Mouse (Mus musculus): Measurements from ENCODE around the gene 4930415O20Rik. TPM values are rescaled to one million over a fixed set of nuclear protein-coding genes. Genes with fewer than 3 reads are reported as not detected.
"Not testable (repeated sequence)": the region's sequence is repeated elsewhere in the genome, so short reads cannot be mapped to it uniquely, and the experiment has no call there.

4930415O20Rik gene
- polyA plus RNA-seq, 3 experiments from 2014 or later = not detected

DNA sequence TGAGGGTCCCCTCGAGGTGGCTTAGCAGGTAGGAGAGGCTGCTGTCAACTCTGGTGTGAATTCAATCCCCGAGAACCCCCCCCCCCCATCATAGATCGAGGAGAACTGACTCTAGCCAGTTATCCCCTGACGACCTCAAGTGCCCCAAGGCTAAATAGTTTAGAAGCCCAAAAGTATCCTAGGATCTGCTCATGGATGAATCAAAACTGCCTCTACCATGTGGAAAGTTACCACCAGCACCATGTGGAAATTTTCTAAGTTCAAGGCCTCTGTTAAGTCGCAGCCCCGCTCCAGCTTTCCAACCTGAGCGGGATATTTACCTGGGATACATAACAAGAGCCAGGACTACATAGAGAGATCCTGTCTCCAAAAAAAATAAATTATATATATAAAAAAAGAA, 1.6 kb upstream of the 4930415O20Rik start:
- no peak for ATAC-seq

GRCm38 (mm10) chr15:98569795-98570365, 924 bp upstream of the 4930415O20Rik start:
- no peak for ATAC-seq

DNA sequence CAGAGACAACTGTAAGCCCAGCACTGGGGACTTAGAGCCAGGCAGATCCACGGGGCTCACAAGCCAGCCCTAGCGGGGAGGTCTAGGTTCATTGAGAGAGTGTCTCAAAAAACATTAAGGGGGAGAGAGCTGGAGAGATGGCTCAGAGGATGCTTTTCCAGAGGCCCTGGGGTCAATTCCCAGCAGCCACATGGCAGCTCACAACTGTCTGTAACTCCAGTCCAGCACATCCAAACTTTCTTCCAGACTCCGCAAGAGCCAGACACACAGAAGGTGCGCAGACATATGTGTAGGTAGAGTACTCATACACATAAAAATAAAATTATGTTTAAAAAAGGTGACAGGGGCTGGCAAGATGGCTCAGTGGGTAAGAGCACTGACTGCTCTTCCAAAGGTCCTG, 2.5 kb downstream of the 4930415O20Rik start:
- no peak for ATAC-seq

- ATAC-seq = no peak
Measured at GRCm38 (mm10) chr15:98579310-98579709, 8.5 kb downstream of the 4930415O20Rik start.

- no peak for ATAC-seq
Measured at GRCm38 (mm10) chr15:98579795-98580464, 9.1 kb downstream of the 4930415O20Rik start.

DNA sequence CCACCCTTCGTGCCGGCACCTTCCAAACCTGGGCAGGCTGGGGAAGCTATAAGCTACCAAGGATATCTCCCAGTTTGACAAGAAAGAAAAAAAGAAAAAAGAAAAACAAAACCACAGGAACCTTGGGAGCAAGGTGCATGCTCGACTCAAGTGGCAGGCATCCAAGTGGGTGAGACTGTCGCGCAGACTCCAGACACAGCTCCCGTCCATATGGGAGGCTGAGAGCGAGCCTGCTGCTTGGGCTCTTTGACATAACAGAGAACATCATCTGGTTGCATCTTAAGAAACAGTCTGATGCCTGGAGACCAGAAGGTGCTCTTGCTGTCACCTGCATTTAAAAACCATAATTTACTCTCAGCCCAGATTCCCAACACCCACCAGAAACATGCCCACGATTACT, 11.6 kb downstream of the 4930415O20Rik start:
- ATAC-seq = no peak

- no peak for ATAC-seq
Measured at GRCm38 (mm10) chr15:98582996-98583395, 12.2 kb downstream of the 4930415O20Rik start.

DNA sequence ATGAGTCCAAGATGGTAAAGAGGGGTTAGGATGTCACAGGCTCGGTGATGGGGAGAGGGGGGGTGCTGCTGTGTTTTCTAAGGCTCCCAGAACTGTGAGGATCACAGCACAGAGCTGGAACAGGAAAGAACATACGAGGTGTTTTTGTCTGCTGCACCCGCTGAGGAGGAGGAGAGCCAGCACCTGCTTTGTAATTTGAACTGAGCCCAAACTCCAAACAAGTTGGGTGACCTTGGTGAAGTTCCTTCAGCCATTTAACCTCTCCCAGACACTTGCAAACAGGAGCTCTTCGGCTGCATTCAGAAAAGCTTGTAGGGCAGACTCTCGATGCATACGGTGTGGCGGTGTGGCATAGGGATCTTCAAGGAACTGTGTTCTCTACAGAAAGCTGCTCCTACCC, 14.6 kb downstream of the 4930415O20Rik start:
- ATAC-seq = no peak

GRCm38 (mm10) chr15:98586141-98586540, 15.3 kb downstream of the 4930415O20Rik start:
- ATAC-seq = not testable (repeated sequence)

- no peak for ATAC-seq
Measured at GRCm38 (mm10) chr15:98587751-98588150, 16.9 kb downstream of the 4930415O20Rik start.

- ATAC-seq = no peak
Measured at GRCm38 (mm10) chr15:98589640-98590336, 19.0 kb downstream of the 4930415O20Rik start.

GRCm38 (mm10) chr15:98591396-98591795, 20.6 kb downstream of the 4930415O20Rik start:
- ATAC-seq = no peak

GRCm38 (mm10) chr15:98594193-98594592, 23.4 kb downstream of the 4930415O20Rik start:
- ATAC-seq = no peak

- no peak for ATAC-seq
Measured at GRCm38 (mm10) chr15:98595049-98595448, 24.2 kb downstream of the 4930415O20Rik start.

DNA sequence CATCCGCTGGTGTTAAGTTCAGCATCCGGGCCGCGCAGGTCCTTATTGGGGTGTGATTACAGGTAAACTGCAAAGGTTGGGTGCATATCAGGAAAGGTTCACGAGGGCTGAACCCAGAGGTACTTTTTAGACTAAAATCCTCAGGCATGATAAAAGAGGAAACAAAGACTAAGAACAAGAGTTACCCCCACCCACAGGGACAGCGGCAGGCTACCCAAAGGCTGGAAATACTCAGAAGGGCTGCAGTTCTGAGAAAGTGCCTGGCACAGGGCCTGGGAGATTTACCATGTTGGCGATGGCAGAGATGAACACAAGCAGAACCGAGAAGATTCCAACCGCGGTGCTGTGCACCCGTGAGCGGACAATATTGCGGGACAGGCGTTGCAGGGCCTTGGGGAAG, 25.8 kb downstream of the 4930415O20Rik start:
- no peak for ATAC-seq

GRCm38 (mm10) chr15:98600036-98600709, 29.4 kb downstream of the 4930415O20Rik start:
- ATAC-seq = no peak

DNA sequence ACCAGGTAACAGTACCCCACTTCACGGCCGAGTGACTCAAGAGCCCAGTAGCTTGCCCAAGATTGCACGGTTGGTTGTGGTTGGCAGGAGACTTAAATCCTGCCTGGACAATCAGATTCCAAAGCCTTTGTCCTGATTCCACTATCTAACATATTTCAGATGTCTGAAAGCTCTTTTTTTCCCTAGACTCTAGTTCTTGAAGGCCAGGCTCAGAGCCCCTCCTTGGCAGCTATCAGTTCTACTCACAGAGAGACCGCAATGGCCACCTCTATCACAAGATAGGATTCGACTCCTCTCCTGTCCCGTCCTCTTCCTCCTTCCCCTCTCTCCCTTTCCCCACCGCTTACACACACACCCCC, 31.0 kb downstream of the 4930415O20Rik start:
- no peak for ATAC-seq

DNA sequence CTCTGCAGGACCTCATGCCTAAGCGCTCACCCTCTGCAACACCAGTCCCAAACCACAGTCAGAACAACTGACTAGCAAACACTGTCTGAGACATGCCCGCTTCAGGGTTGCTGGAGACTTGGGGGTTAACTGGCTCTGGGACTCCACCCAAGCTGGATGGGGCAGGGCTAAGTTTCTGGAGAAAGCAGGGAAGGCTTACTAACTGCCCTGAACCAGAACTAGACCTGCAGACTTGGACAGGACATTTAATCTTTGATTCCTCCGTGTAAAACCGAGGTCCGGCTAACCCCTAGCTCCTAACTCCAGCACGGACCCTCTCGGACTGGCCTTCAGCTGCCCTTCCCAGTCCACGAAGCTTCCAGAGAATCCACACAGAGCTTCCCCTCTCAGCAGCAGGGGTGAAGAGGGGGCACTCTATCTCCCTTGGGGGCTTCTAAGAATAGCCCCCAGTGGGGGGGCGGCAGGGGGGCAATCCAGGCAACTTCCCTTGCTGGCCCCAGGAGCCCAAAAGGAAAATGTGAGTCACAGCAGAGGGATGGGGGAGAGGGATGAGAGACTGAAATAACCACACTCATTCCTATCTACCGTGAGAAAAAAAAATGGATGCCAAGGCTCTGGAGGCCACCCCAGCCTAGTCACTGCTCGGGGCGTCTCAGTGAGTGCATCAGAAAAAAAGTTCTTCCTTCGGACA, 31.5 kb downstream of the 4930415O20Rik start:
- ATAC-seq = no peak

GRCm38 (mm10) chr15:98602921-98603458, 32.2 kb downstream of the 4930415O20Rik start:
- no peak for ATAC-seq

DNA sequence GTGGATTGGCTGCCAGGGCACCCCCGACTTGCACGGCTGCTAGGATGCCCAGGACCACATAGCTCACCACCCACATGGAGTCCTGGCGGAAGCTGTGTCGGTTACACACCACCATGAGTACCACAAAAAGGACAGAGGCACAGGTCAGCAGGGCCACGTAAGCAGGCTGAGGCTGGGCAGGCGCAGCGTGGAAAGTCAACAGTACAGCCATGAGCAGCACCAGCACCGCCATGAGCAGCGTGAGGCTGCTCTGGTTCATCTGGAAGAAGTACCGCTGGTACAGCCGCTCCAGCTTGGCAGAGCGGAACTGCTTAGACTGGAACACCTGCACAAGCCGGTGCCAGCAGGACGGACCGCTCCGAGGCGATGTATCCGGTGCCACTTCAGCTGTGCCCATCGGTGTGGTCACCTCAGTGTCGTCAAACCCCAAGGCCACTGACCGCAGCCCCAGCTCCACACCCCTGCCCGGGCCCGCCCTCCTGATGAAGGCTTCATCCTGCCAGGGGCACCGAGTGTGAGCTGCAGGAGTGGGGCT, 33.3 kb downstream of the 4930415O20Rik start:
- no peak for ATAC-seq

GRCm38 (mm10) chr15:98606051-98606536, 35.3 kb downstream of the 4930415O20Rik start:
- ATAC-seq = no peak

DNA sequence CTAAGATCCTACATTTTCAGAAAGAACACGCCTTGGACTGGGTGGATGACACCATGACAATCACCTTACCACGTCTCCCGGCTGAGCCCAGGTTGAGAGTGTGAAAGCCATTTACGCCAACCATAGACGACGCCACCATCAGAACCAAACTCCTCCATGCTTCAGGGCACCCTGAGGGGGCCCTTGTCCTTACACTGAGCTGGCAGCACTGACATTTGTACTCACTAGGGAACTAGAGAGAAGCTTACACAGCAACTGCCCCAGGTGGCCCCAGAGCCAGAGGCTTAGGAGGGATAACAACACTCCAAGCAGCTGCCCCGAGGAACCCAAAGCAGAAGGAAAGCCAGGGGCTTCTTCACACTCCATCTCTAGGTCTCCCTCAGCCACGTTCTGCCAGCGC, 35.9 kb downstream of the 4930415O20Rik start:
- no peak for ATAC-seq

Data from inflammation-experienced regulatory T-cells, adult 6 months (primary cell).